Mouse (Mus musculus) ES-Bruce4 (cell line): ENCODE results near the gene Mks1.

Experiments used
- CTCF ChIP-seq: IDR thresholded peaks from one replicate; pipeline ENCODE4 v1.8.1; 2011; ENCODE audit warnings: low read depth, low read length
- POLR2A ChIP-seq: IDR thresholded peaks from one replicate; pipeline ENCODE4 v1.8.1; 2011; ENCODE audit warnings: low read length; ENCODE audit not compliant: insufficient read depth

DNA sequence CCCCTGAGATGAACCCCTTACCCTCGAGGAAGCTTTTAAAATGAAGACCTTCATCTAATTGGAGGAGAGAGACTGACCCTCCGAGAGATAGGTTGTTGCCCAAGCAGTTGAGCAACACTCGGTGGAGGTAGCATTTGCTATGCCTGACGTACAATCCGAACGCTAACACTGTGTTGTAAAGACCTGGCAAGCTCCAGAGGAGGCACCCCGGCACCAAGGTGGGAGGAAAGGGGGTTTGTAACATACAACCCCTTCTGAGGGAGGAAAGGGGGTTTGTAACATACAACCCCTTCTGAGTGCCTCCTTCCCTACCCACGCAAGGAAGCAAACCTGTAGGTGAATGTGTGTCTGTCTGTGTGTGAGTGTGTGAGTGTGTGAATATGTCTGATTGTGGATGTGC, 18.8 kb downstream of the Mks1 start:
- no peak for TF ChIP-seq CTCF
- no peak for TF ChIP-seq POLR2A
